Mouse (Mus musculus) liver, adult 2 months (tissue): ENCODE measurements around the gene Pik3ip1.

Experiments
- CTCF ChIP-seq: fragments of 200-500 bp; IDR thresholded peaks from 2 replicates; pipeline ENCODE4 v1.5.1; 2011; ENCODE audit warnings: low read depth, low read length, control low read depth
- POLR2A ChIP-seq: fragments of 200-500 bp; IDR thresholded peaks from 2 replicates; pipeline ENCODE4 v1.6.1; 2011; ENCODE audit warnings: low read length, control low read depth; ENCODE audit not compliant: insufficient read depth; ENCODE audit errors: extremely low read depth

GRCm38 (mm10) chr11:3293361-3293760 lies 36.8 kb upstream of the Pik3ip1 start:
- no peak for TF ChIP-seq CTCF
- no peak for TF ChIP-seq POLR2A
